Mouse (Mus musculus): Measurements from ENCODE around the gene Lnpep. TPM values are rescaled to one million over a fixed set of nuclear protein-coding genes. Genes with fewer than 3 reads are reported as not detected.
"Not testable (repeated sequence)": the region's sequence is repeated elsewhere in the genome, so short reads cannot be mapped to it uniquely, and the experiment has no call there.

Gene Lnpep
- 0.67 and 2.1 TPM in 2 replicates for polyA plus RNA-seq (2012; ENCODE audit: insufficient read depth, low replicate concordance)

- TF ChIP-seq GATA1 (IDR thresholded peaks at IDR 0.05; ENCODE audit: borderline replicate concordance, low read length) (no peak), FLI1 (IDR thresholded peaks at IDR 0.05; ENCODE audit: low read length) (peak; percentile 92)
- Histone ChIP-seq H3K4me3 (replicated peaks) (peak within 1 kb of the TSS; percentile 96), H3K36me3 (replicated peaks; ENCODE audit: low read length) (peaks cover 6% of the 10 kb centered on the region)
Measured at GRCm38 (mm10) chr17:17624957-17625586, at the start of gene Lnpep. Gene Lnpep (minus strand): TSS chr17:17625050.

GRCm38 (mm10) chr17:17655829-17656176 is 31.0 kb upstream of the Lnpep start:
- TF ChIP-seq FLI1 (IDR thresholded peaks at IDR 0.05; ENCODE audit: low read length) (no peak), GATA1 (IDR thresholded peaks at IDR 0.05; ENCODE audit: borderline replicate concordance, low read length) (no peak)
- H3K4me1 ChIP-seq, result peaks cover 12% of the 10 kb centered on the region
- H3K9me3 ChIP-seq, result peaks cover 6% of the 10 kb centered on the region
- no peaks in the 10 kb centered on the region for H3K36me3 ChIP-seq (replicated peaks; ENCODE audit: low read length)
- no peak overlapping the region for H3K4me3 ChIP-seq (replicated peaks)
- no peaks in the 10 kb centered on the region for H3K27me3 ChIP-seq (replicated peaks)

More at GRCm38 (mm10) chr17:17624957-17625586, at the start of gene Lnpep:
- Histone ChIP-seq H3K4me1 (peaks cover 33% of the 10 kb centered on the region), H3K9me3 (peaks cover 4% of the 10 kb centered on the region; the same call in 1 of the 2 replicates), H3K27me3 (replicated peaks) (no peaks in the 10 kb centered on the region)

- Histone ChIP-seq H3K4me1 (peaks cover 12% of the 10 kb centered on the region), H3K4me3 (replicated peaks) (peak overlapping the region; percentile 72), H3K27me3 (replicated peaks) (no peaks in the 10 kb centered on the region), H3K9me3 (peaks cover 6% of the 10 kb centered on the region), H3K36me3 (replicated peaks; ENCODE audit: low read length) (no peaks in the 10 kb centered on the region)
- TF ChIP-seq FLI1 (IDR thresholded peaks at IDR 0.05; ENCODE audit: low read length) (no peak), GATA1 (IDR thresholded peaks at IDR 0.05; ENCODE audit: borderline replicate concordance, low read length) (no peak)
Measured at GRCm38 (mm10) chr17:17654997-17655828, 30.4 kb upstream of the Lnpep start.

GRCm38 (mm10) chr17:17652570-17652969 is 27.7 kb upstream of the Lnpep start:
- peaks cover 12% of the 10 kb centered on the region for H3K4me1 ChIP-seq
- no peak for TF ChIP-seq GATA1 (IDR thresholded peaks at IDR 0.05; ENCODE audit: borderline replicate concordance, low read length)
- no peak for TF ChIP-seq FLI1 (IDR thresholded peaks at IDR 0.05; ENCODE audit: low read length)
- H3K36me3 ChIP-seq (replicated peaks; ENCODE audit: low read length), result no peaks in the 10 kb centered on the region
- no peaks in the 10 kb centered on the region for H3K27me3 ChIP-seq (replicated peaks)
- no peaks in the 10 kb centered on the region for H3K9me3 ChIP-seq
- no peak overlapping the region for H3K4me3 ChIP-seq (replicated peaks)

- Histone ChIP-seq H3K4me1 (no peaks in the 10 kb centered on the region; the same call in 1 of the 2 replicates), H3K27me3 (replicated peaks) (no peaks in the 10 kb centered on the region), H3K36me3 (replicated peaks; ENCODE audit: low read length) (no peaks in the 10 kb centered on the region), H3K9me3 (no peaks in the 10 kb centered on the region), H3K4me3 (replicated peaks) (no peak overlapping the region)
- TF ChIP-seq GATA1 (IDR thresholded peaks at IDR 0.05; ENCODE audit: borderline replicate concordance, low read length) (no peak), FLI1 (IDR thresholded peaks at IDR 0.05; ENCODE audit: low read length) (no peak)
Measured at GRCm38 (mm10) chr17:17645738-17646137, 20.9 kb upstream of the Lnpep start.

GRCm38 (mm10) chr17:17637387-17637786 is 12.5 kb upstream of the Lnpep start:
- Histone ChIP-seq H3K9me3 (no peaks in the 10 kb centered on the region), H3K4me1 (no peaks in the 10 kb centered on the region), H3K4me3 (replicated peaks) (no peak overlapping the region), H3K27me3 (replicated peaks) (no peaks in the 10 kb centered on the region), H3K36me3 (replicated peaks; ENCODE audit: low read length) (no peaks in the 10 kb centered on the region)
- TF ChIP-seq FLI1 (IDR thresholded peaks at IDR 0.05; ENCODE audit: low read length), result no peak
- TF ChIP-seq GATA1 (IDR thresholded peaks at IDR 0.05; ENCODE audit: borderline replicate concordance, low read length), result no peak

- H3K36me3 ChIP-seq (replicated peaks; ENCODE audit: low read length), result no peaks in the 10 kb centered on the region
- H3K4me1 ChIP-seq, result no peaks in the 10 kb centered on the region
- TF ChIP-seq GATA1 (IDR thresholded peaks at IDR 0.05; ENCODE audit: borderline replicate concordance, low read length) (no peak), FLI1 (IDR thresholded peaks at IDR 0.05; ENCODE audit: low read length) (no peak)
- H3K9me3 ChIP-seq, result no peaks in the 10 kb centered on the region
- H3K4me3 ChIP-seq (replicated peaks), result no peak overlapping the region
- no peaks in the 10 kb centered on the region for H3K27me3 ChIP-seq (replicated peaks)
Measured at GRCm38 (mm10) chr17:17636147-17636546, 11.3 kb upstream of the Lnpep start.

- no peaks in the 10 kb centered on the region for H3K27me3 ChIP-seq (replicated peaks)
- TF ChIP-seq GATA1 (IDR thresholded peaks at IDR 0.05; ENCODE audit: borderline replicate concordance, low read length), result no peak
- TF ChIP-seq FLI1 (IDR thresholded peaks at IDR 0.05; ENCODE audit: low read length), result no peak
- H3K4me3 ChIP-seq (replicated peaks), result no peak overlapping the region
- peaks cover under 1% of the 10 kb centered on the region for H3K36me3 ChIP-seq (replicated peaks; ENCODE audit: low read length)
- no peaks in the 10 kb centered on the region for H3K9me3 ChIP-seq
- peaks cover 3% of the 10 kb centered on the region; the same call in 1 of the 2 replicates for H3K4me1 ChIP-seq
Measured at GRCm38 (mm10) chr17:17634033-17634432, 9.2 kb upstream of the Lnpep start.

- Histone ChIP-seq H3K4me1 (peaks cover 6% of the 10 kb centered on the region; the same call in 1 of the 2 replicates), H3K9me3 (peaks cover 4% of the 10 kb centered on the region; the same call in 1 of the 2 replicates)
- TF ChIP-seq FLI1 (IDR thresholded peaks at IDR 0.05; ENCODE audit: low read length) (no peak), GATA1 (IDR thresholded peaks at IDR 0.05; ENCODE audit: borderline replicate concordance, low read length) (no peak)
Measured at GRCm38 (mm10) chr17:17631985-17632384, 7.1 kb upstream of the Lnpep start.

GRCm38 (mm10) chr17:17628237-17628879 is 3.5 kb upstream of the Lnpep start:
- H3K9me3 ChIP-seq; H3K4me3 ChIP-seq (replicated peaks); H3K36me3 ChIP-seq (replicated peaks; ENCODE audit: low read length); H3K27me3 ChIP-seq (replicated peaks): not testable (repeated sequence)
- peaks cover 14% of the 10 kb centered on the region for H3K4me1 ChIP-seq

More at GRCm38 (mm10) chr17:17631985-17632384, 7.1 kb upstream of the Lnpep start:
- H3K27me3 ChIP-seq (replicated peaks), result no peaks in the 10 kb centered on the region
- peaks cover 6% of the 10 kb centered on the region for H3K36me3 ChIP-seq (replicated peaks; ENCODE audit: low read length)
- no peak overlapping the region for H3K4me3 ChIP-seq (replicated peaks)

Measured in megakaryocyte, embryonic 14.5 days (primary cell).